Mouse (Mus musculus) right cerebral cortex, postnatal 4 days (tissue): ENCODE results near the gene Gm14435.
"Not testable (repeated sequence)": the region's sequence is repeated elsewhere in the genome, so short reads cannot be mapped to it uniquely, and the experiment has no call there.

Source experiments
- DNase-seq: peaks from one replicate; pipeline ENCODE4 v3.0.0-alpha.2; 2022

The Gm14435 gene

GRCm38 (mm10) chr2:176423294-176423693 lies at the start of gene Gm14435:
Gene Gm14435 (plus strand): TSS chr2:176423594.
- not testable (repeated sequence) for DNase-seq
